Mouse (Mus musculus) limb, embryonic 13.5 days (tissue): ENCODE results near the gene P2rx1. TPM values are rescaled to one million over a fixed set of nuclear protein-coding genes. Genes with fewer than 3 reads are reported as not detected.

Experiments
- ATAC-seq: fragments of 200-750 bp; cut with Nextera tagmentation; 2 replicates; pipeline ENCODE4 v1.8.0; 2017; ENCODE audit warnings: low read depth, moderate number of reproducible peaks, moderate TSS enrichment; ENCODE audit not compliant: low FRiP score
- H3K27ac ChIP-seq: fragments of 300-500 bp; sonication (generic); 2 replicates; pipeline ENCODE4 v1.5.1; 2015; ENCODE audit warnings: inconsistent platforms, mild to moderate bottlenecking, moderate library complexity
- H3K27me3 ChIP-seq: fragments of 300-500 bp; sonication (generic); 2 replicates; pipeline ENCODE4 v1.6.1; 2015; ENCODE audit warnings: mild to moderate bottlenecking, inconsistent platforms
- H3K36me3 ChIP-seq: fragments of 300-500 bp; sonication (generic); 2 replicates; pipeline ENCODE4 v1.6.1; 2015; ENCODE audit warnings: inconsistent platforms, mild to moderate bottlenecking, moderate library complexity
- H3K4me1 ChIP-seq: fragments of 300-500 bp; sonication (generic); 2 replicates; pipeline ENCODE4 v1.6.1; 2015; ENCODE audit warnings: inconsistent platforms
- H3K4me2 ChIP-seq: fragments of 300-500 bp; sonication (generic); replicated peaks from 2 replicates; pipeline ENCODE4 v1.6.1; 2015; ENCODE audit warnings: inconsistent platforms, mild to moderate bottlenecking, moderate library complexity
- H3K4me3 ChIP-seq: fragments of 300-500 bp; sonication (generic); 2 replicates; pipeline ENCODE4 v1.5.1; 2015; ENCODE audit warnings: moderate library complexity, mild to moderate bottlenecking, inconsistent platforms
- H3K9ac ChIP-seq: fragments of 300-500 bp; sonication (generic); 2 replicates; pipeline ENCODE4 v1.6.1; 2015; ENCODE audit warnings: mild to moderate bottlenecking, inconsistent platforms
- H3K9me3 ChIP-seq: fragments of 300-500 bp; sonication (generic); 2 replicates; pipeline ENCODE4 v1.6.1; 2016; ENCODE audit warnings: inconsistent platforms
- WGBS: fragments of 180-500 bp; shearing (Covaris S2); methylation state at CpG from one replicate; pipeline ENCODE4 v1.1.7; 2015; 5-methylcytosine and 5-hydroxymethylcytosine counted together
- polyA plus RNA-seq: library from polyadenylated mRNA; unstranded; fragments of >200 nt; fragmentation: Nextera tagmentation; extraction: Ambion mirVana; gene quantifications from 2 replicates; pipeline ENCODE4 v1.2.1, GENCODE M21; 2015

P2rx1 gene
- polyA plus RNA-seq, 1 experiment from 2014 or later: 0.84 TPM

DNA sequence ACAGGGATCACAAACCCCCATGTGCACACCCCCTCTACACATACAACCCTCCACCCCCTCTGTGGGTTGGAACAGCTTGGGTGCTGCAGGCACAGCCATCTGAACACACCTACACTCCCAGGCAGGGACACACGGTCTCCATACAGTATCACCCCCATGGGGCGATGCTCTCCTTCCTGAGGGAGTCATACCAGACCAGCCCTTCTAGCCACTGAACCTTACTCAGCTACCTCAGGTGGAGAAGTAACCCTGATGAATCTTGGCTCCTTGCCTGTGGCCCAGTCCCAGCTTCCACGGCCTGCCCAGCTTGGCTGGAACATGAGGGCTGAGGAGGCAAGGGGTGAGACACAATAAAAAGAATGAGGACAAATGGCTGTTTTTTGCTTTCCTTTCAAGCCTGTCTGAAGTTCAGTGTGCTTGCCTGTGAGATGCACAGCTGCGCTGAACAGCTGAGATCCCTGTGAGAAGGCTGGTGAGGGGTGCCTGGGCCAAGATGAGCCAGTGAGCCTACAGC, 16.0 kb downstream of the P2rx1 start:
- no peak overlapping the region for H3K4me3 ChIP-seq
- ATAC-seq: no peak
- H3K9me3 ChIP-seq: no peaks in the 10 kb centered on the region
- no peak overlapping the region for H3K4me2 ChIP-seq
- no peaks in the 10 kb centered on the region for H3K36me3 ChIP-seq
- no peak overlapping the region for H3K27ac ChIP-seq
- H3K9ac ChIP-seq: peak overlapping the region; percentile 39; the same call in 1 of the 2 replicates
- peaks cover 20% of the 10 kb centered on the region for H3K27me3 ChIP-seq
- peaks cover 13% of the 10 kb centered on the region; the same call in 1 of the 2 replicates for H3K4me1 ChIP-seq
- WGBS: 77% methylated on average over 4 of the region's 4 CpGs

DNA sequence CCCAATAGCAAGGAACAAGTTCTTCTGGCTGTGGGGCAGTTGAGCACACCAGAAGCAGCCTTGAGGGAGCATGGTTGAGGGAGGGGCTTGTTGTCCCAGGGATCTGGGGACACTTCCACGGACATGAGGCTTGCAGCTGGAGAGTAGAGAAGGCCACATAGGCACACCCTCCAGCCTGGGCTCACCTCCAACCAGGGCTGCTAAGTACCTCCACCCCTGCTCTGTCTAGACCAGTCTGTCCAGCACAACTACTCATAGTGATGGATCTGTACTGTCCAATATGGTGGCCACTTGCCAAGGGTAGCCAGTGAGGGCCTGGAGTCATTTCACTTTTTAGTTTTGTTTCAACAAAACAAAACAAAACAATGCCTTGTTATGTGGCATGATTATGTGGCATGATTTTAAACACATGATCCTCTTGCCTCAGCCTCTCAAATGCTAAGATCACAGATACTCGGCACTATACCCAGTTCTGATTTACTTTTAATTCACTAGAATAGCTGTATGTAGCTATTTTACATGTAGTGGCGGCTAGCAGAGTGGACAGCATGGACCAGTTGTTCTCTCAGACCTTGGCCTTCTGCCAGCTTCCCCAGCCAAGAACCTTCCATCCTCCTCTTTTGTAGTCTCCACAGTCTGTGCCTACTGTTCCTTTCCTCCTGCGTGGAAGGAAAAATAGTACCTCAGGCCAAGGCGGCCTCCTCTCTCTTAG, 16.6 kb downstream of the P2rx1 start:
- Histone ChIP-seq H3K27me3 (peaks cover 22% of the 10 kb centered on the region), H3K27ac (no peak overlapping the region), H3K9ac (peak overlapping the region; percentile 39; the same call in 1 of the 2 replicates), H3K36me3 (no peaks in the 10 kb centered on the region), H3K4me1 (peaks cover 15% of the 10 kb centered on the region; the same call in 1 of the 2 replicates), H3K9me3 (no peaks in the 10 kb centered on the region), H3K4me2 (no peak overlapping the region), H3K4me3 (no peak overlapping the region)
- no peak for ATAC-seq
- 75% methylated on average over 5 of the region's 5 CpGs for WGBS

DNA sequence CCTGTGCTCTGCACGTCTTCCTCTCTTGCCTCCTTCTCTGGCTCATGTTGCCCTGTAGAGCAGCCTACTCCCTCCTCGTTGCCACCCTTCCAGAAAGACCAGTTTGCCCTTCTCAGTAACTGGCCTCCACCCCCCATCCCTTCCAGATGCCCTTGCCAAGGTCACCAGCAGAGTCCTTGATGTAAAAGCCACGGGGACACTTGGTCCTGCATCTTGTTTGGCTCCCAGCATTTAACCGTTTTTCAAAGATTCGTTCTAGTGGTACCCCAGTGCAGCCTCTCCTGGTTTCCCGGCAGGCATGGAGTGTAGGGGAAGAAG, 17.2 kb downstream of the P2rx1 start:
- no peak overlapping the region for H3K4me3 ChIP-seq

DNA sequence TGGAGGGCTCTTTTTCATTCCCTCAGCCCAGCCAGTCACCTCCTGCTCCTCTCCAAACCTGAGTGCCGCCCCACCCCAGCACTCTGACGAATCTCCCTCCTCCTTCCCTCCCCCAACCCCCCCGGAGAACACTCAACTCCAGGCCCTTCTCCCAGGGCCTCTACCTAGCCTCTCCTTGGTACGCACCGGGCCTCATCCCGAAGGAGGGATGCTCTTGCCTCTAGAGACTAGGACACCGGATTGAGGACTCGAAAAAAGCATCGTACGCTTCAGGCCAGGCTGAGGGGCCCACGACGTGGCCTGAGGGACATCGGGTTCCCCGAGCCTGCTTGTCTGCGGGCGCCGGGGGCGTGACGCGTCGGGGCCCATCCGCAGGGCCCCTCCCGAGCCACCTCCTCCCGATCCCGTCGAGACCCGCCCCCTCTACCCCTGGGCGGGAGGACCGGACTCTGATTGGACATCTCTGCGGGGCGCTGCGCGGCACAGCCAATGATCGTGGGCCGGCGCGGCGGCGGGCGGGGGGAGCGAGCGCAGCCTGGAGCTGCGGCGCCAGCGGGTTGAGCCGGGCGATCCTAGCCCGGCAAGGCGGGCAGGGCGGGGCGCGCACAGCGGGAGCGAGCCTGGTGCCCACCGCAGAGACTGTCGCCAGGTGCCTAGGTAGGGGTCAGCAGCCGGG, 19.7 kb downstream of the P2rx1 start, which contains the start of gene Camkk1:
Gene Camkk1 (plus strand): TSS at position 538 of the 676 bp plus-strand sequence.
- H3K9me3 ChIP-seq: no peaks in the 10 kb centered on the region
- H3K4me2 ChIP-seq: peak within 1 kb of the TSS; percentile 97
- peaks cover 35% of the 10 kb centered on the region for H3K27me3 ChIP-seq
- peak within 1 kb of the TSS; percentile 72 for H3K9ac ChIP-seq
- H3K36me3 ChIP-seq: no peaks in the 10 kb centered on the region
- peak within 1 kb of the TSS; percentile 70 for H3K4me3 ChIP-seq
- H3K27ac ChIP-seq: no peak within 1 kb of the TSS
- peak; percentile 94 for ATAC-seq
- H3K4me1 ChIP-seq: peaks cover 26% of the 10 kb centered on the region
- WGBS: under 1% methylated on average over 57 of the region's 57 CpGs

More for the DNA sequence above, 17.2 kb downstream of the P2rx1 start:
- no peak for ATAC-seq
- Histone ChIP-seq H3K9me3 (no peaks in the 10 kb centered on the region), H3K4me2 (no peak overlapping the region), H3K36me3 (no peaks in the 10 kb centered on the region), H3K9ac (no peak overlapping the region), H3K27ac (no peak overlapping the region), H3K4me1 (peaks cover 15% of the 10 kb centered on the region; the same call in 1 of the 2 replicates), H3K27me3 (peaks cover 25% of the 10 kb centered on the region)
- 74% methylated on average over 6 of the region's 6 CpGs for WGBS

DNA sequence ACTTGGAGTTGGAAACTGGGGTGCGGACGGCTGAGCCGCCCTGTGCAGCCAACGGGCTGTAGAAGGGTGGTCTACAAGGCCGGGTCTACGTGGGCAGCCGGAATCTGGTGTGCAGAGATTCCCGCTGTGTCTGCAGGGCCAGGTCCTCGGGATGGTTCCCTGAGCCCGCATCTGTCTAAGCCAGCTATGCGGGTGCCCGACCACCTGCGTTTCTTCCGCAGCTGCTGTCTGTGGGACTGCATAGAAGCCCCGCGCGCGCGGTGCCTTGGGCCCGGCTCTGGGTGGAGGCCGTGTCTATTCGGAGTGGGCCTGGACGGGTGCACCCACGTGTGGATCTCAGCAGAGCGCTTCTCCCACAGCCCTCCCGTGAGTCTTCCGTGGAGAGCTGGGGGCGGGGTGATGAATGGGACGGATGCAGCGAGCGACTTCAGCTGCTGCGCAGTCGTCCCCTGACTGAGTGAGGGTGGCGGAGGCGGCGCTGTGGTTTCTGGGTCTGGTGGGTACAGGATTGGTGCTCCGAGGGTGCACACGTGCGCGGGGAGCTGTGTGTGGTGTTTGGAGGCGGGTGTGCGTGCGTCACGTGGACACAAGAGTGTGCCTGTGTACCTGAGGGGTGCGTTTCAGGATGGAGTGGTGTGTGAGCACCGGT, 20.4 kb downstream of the P2rx1 start:
- peak; percentile 59 for ATAC-seq
- peak overlapping the region; percentile 97 for H3K4me2 ChIP-seq
- peak overlapping the region; percentile 72 for H3K9ac ChIP-seq
- H3K4me1 ChIP-seq: peaks cover 29% of the 10 kb centered on the region
- H3K36me3 ChIP-seq: no peaks in the 10 kb centered on the region
- H3K27me3 ChIP-seq: peaks cover 35% of the 10 kb centered on the region
- no peaks in the 10 kb centered on the region for H3K9me3 ChIP-seq
- H3K27ac ChIP-seq: no peak overlapping the region
- peak overlapping the region; percentile 70 for H3K4me3 ChIP-seq
- WGBS: under 1% methylated on average over 46 of the region's 46 CpGs

DNA sequence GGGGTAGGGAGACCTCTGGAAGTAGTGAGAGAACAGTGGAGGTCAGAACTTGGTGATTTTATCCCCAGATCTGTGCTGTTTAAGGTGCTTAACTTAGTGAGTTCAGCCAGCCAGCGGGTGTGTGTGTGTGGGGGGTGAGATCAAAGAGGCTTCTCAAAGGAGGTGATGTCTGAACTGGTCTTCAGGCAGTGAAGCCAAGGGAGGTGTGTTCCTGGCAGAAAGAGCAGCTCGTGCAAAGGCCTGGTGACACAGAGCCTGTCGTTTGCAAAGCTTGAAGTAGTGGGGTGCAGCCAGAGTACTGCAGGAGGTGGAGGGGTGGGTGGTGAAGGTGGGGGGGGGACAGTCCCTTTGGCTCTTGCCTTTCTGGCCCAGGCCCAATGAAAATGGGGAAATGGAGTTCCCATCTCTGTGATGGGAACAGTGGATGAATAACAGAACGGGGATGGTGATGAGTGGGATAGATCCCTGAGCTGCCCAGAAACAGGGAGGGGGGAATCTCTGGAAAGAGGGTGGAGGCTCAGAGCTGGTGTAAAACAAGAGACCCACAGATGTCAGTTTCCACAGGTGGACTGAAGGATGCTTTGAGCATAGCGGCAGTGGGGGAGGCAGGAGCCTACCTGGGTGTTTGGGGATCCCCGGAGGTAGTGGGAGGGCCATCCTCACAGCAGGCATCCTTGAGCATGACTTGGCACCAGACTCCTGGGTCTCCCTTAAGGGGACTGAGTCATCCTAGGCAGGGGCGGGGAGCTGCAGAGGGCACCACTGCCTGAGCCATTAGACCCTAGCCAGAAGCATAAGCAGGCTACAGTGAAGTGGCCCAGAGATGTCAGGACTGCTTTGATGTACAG, 22.3 kb downstream of the P2rx1 start:
- H3K27me3 ChIP-seq: peaks cover 35% of the 10 kb centered on the region

DNA sequence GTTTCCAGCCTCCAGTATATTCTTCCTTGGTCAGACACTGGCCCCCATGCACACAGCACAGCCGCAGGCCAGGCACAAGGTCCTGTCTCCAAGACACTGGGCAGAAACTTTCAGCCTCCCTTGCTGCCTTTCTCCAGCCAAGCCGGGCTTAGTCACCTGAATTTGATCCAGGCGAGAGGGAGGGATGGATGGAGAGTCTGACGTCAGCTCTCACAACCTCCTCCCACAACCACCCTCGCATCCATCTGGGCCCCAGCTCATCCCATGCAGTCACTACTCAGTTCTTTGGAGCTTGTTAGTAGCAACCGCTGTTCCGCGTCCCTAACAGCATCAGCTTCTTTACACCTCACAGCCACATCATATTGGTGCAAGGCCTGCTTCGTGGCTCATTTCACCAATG, 24.2 kb downstream of the P2rx1 start:
- WGBS: 43% methylated on average over 9 of the region's 9 CpGs
- Histone ChIP-seq H3K27ac (peak overlapping the region; percentile 39; the same call in 1 of the 2 replicates), H3K36me3 (no peaks in the 10 kb centered on the region), H3K27me3 (peaks cover 32% of the 10 kb centered on the region), H3K9me3 (no peaks in the 10 kb centered on the region), H3K4me1 (peaks cover 34% of the 10 kb centered on the region), H3K9ac (peak overlapping the region; percentile 48; the same call in 1 of the 2 replicates), H3K4me2 (no peak overlapping the region), H3K4me3 (no peak overlapping the region)
- no peak for ATAC-seq

More for the DNA sequence above, 22.3 kb downstream of the P2rx1 start:
- 52% methylated on average over 7 of the region's 7 CpGs for WGBS
- no peak overlapping the region for H3K4me2 ChIP-seq
- H3K4me1 ChIP-seq: peaks cover 35% of the 10 kb centered on the region
- no peak overlapping the region for H3K27ac ChIP-seq
- no peaks in the 10 kb centered on the region for H3K36me3 ChIP-seq
- H3K9ac ChIP-seq: no peak overlapping the region
- H3K9me3 ChIP-seq: no peaks in the 10 kb centered on the region
- ATAC-seq: no peak
- no peak overlapping the region for H3K4me3 ChIP-seq

DNA sequence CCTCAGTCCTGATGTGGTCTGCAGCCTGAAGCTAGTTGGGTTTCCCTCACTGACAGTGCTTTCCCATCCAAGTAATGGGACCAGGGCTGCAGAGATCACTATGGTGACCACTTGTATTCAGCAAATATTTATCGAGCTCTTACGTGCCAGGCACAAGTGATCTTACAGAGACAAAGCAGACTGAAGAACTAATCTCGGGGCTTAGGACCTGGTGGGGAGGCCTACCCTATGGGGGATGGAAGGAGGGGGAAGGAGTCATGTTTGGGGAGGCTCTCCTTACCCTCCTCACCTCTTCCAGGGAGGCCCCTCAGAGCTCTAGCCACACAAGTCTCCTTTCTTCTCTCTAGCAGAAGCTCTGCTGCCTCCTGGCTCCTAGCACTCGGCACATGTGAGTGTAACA, 24.9 kb downstream of the P2rx1 start:
- Histone ChIP-seq H3K9me3 (no peaks in the 10 kb centered on the region), H3K4me1 (peaks cover 30% of the 10 kb centered on the region), H3K27me3 (peaks cover 32% of the 10 kb centered on the region), H3K27ac (peak overlapping the region; percentile 53; the same call in 1 of the 2 replicates), H3K4me2 (no peak overlapping the region), H3K4me3 (no peak overlapping the region), H3K36me3 (no peaks in the 10 kb centered on the region), H3K9ac (no peak overlapping the region)
- no peak for ATAC-seq
- 62% methylated on average over 4 of the region's 4 CpGs for WGBS

DNA sequence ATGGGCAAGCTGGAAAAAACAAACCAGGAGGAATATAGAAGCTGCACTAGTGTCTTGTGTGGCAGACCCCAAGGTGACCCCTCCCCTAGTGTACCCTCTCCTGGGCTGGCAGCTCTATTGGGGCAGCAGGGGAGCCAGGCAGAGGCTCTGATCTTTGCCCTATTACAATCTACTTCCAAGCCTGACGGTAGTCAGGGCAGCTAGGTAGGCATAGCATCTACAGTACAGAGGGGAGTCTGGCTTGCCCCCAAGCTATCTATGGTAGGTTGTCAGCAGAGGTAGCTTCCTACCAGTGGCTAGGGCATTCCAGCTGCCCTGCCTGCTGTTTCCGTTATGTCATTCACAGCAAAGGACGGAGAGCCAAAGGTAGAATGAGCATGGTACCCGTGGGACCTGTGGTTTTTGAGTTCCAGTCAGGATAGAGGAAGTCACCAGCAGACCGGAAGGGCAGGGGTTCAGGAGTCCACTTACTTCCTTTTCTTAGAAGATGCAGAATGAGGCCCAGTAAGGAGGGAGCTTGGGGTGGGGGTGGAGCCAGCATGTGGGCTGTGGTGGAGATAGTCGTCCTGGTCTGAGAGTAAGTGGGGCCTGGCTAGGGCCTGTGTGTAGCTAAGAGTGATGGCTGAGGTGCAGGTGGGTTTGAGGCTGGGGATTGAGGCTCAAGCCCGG, 25.5 kb downstream of the P2rx1 start:
- 0 out of 2 replicates have a peak overlapping the region, but pooled peaks have one; percentile 1 for H3K4me2 ChIP-seq
- peaks cover 27% of the 10 kb centered on the region for H3K4me1 ChIP-seq
- no peak overlapping the region for H3K4me3 ChIP-seq
- peak; percentile 10; the same call in 1 of the 2 replicates for ATAC-seq
- H3K36me3 ChIP-seq: no peaks in the 10 kb centered on the region
- H3K27ac ChIP-seq: peak overlapping the region; percentile 53; the same call in 1 of the 2 replicates
- no peak overlapping the region for H3K9ac ChIP-seq
- peaks cover 29% of the 10 kb centered on the region for H3K27me3 ChIP-seq
- 47% methylated on average over 7 of the region's 7 CpGs for WGBS
- no peaks in the 10 kb centered on the region for H3K9me3 ChIP-seq

DNA sequence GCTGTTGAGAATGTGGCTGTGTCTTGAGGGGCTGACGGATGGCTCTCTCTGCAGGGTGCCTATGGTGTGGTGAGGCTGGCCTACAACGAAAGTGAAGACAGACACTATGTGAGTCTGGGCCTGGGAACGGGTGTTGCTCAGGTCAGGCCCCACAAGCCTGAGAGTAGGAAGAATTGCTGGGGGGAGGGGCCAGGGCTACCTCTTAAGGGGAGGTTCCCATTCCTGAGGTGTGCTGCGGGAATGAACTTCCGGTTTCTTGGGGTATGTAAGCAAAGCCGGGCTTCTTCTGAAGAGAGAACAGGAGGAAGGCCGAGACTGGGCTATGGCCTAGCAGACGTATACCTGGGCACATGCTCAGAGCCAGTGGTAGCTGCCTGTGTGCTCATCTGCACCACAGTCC, 28.1 kb downstream of the P2rx1 start:
- H3K27ac ChIP-seq: no peak overlapping the region
- H3K4me3 ChIP-seq: no peak overlapping the region
- no peaks in the 10 kb centered on the region for H3K36me3 ChIP-seq
- H3K27me3 ChIP-seq: 0 out of 2 replicates have a peak, but pooled peaks cover 3% of the 10 kb centered on the region
- H3K9me3 ChIP-seq: no peaks in the 10 kb centered on the region
- no peak for ATAC-seq
- no peak overlapping the region; the same call in 1 of the 2 replicates for H3K4me2 ChIP-seq
- H3K4me1 ChIP-seq: peaks cover 28% of the 10 kb centered on the region
- no peak overlapping the region for H3K9ac ChIP-seq
- 48% methylated on average over 8 of the region's 8 CpGs for WGBS
